ENCODE assay signal across 1 mouse cellular context in genomic region chr11:120651872-120652271, GRCm38 (mm10).
A peak's percentile ranks its signal among the peaks of the same experiment; 100 is the strongest.
TF ChIP-seq lines count a peak whose summit lies in the region.

No protein-coding gene starts in this region.

TF ChIP-seq in CH12.LX, 34 proteins besides CTCF, POLR2A, EP300 and RAD21:
- TF ChIP-seq SMC3 (IDR thresholded peaks at IDR 0.05; ENCODE audit: low read depth, low read length): peak; percentile 49
- TF ChIP-seq MYC (IDR thresholded peaks at IDR 0.05; ENCODE audit: low read depth, low read length): 0 out of 2 replicates have a peak, but pooled peaks have one; percentile 22
- TF ChIP-seq USF2 (conservative IDR thresholded peaks at IDR 0.05; ENCODE audit: low read depth, low read length): no peak
